Mouse (Mus musculus): ENCODE measurements around the gene Slc12a6. TPM values are rescaled to one million over a fixed set of nuclear protein-coding genes. Genes with fewer than 3 reads are reported as not detected.

Slc12a6 gene
- polyA plus RNA-seq, 1 experiment from 2014 or later = 7.4 TPM

GRCm38 (mm10) chr2:112245307-112245706, 20.3 kb upstream of the Slc12a6 start:
- Histone ChIP-seq H3K36me3 (peaks cover 27% of the 10 kb centered on the region), H3K4me3 (no peak overlapping the region), H3K27ac (replicated peaks) (no peak overlapping the region), H3K9me3 (replicated peaks) (no peaks in the 10 kb centered on the region), H3K4me1 (peaks cover 10% of the 10 kb centered on the region), H3K27me3 (ENCODE audit: low read depth, poor library complexity, severe bottlenecking) (peaks cover 5% of the 10 kb centered on the region)
- DNase-seq (ENCODE audit: low spot score) = no peak
- 89% methylated on average over 5 of the region's 5 CpGs for WGBS

GRCm38 (mm10) chr2:112246193-112246592, 19.4 kb upstream of the Slc12a6 start:
- Histone ChIP-seq H3K27me3 (ENCODE audit: low read depth, poor library complexity, severe bottlenecking) (peaks cover 2% of the 10 kb centered on the region), H3K4me3 (no peak overlapping the region), H3K27ac (replicated peaks) (no peak overlapping the region), H3K9me3 (replicated peaks) (no peaks in the 10 kb centered on the region), H3K4me1 (peaks cover 1% of the 10 kb centered on the region), H3K36me3 (peaks cover 27% of the 10 kb centered on the region)
- no peak for DNase-seq (ENCODE audit: low spot score)
- 92% methylated on average over 6 of the region's 6 CpGs for WGBS

DNA sequence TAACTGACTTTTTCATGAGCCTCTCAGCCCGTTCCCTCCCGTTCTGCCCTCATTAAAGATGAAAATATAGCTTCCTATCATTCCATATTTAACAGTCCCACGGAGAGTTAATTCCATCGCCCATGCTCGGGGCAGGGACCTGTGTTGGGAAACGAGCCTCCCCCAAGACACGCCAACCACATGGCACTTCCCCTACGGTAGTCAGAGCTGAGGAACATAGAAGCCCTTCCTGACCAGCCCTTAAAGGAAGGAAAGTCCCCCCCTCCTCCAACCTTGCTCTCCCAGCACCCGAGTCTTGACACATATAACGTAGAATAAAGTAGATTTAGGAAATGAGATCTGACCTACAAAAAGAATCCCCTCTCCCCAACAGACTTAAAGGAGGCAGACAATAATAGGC, 18.3 kb upstream of the Slc12a6 start:
- DNase-seq (ENCODE audit: low spot score) = no peak
- no peaks in the 10 kb centered on the region for H3K9me3 ChIP-seq (replicated peaks)
- WGBS = 86% methylated on average over 10 of the region's 10 CpGs
- H3K4me3 ChIP-seq = no peak overlapping the region
- H3K27ac ChIP-seq (replicated peaks) = no peak overlapping the region
- no peaks in the 10 kb centered on the region for H3K4me1 ChIP-seq
- peaks cover 27% of the 10 kb centered on the region for H3K36me3 ChIP-seq
- H3K27me3 ChIP-seq (ENCODE audit: low read depth, poor library complexity, severe bottlenecking) = no peaks in the 10 kb centered on the region

GRCm38 (mm10) chr2:112249780-112250453, 15.7 kb upstream of the Slc12a6 start:
- Histone ChIP-seq H3K4me1 (no peaks in the 10 kb centered on the region), H3K27ac (replicated peaks) (no peak overlapping the region), H3K9me3 (replicated peaks) (no peaks in the 10 kb centered on the region), H3K36me3 (peaks cover 14% of the 10 kb centered on the region), H3K4me3 (no peak overlapping the region), H3K27me3 (ENCODE audit: low read depth, poor library complexity, severe bottlenecking) (no peaks in the 10 kb centered on the region)
- WGBS = 92% methylated on average over 10 of the region's 10 CpGs
- no peak for DNase-seq (ENCODE audit: low spot score)

- 75% methylated on average over 7 of the region's 7 CpGs for WGBS
- Histone ChIP-seq H3K9me3 (replicated peaks) (no peaks in the 10 kb centered on the region), H3K4me1 (no peaks in the 10 kb centered on the region), H3K36me3 (no peaks in the 10 kb centered on the region), H3K27me3 (ENCODE audit: low read depth, poor library complexity, severe bottlenecking) (no peaks in the 10 kb centered on the region), H3K27ac (replicated peaks) (no peak overlapping the region), H3K4me3 (no peak overlapping the region)
- no peak for DNase-seq (ENCODE audit: low spot score)
These were observed 10.7 kb upstream of the Slc12a6 start for GRCm38 (mm10) chr2:112254675-112255515.

DNA sequence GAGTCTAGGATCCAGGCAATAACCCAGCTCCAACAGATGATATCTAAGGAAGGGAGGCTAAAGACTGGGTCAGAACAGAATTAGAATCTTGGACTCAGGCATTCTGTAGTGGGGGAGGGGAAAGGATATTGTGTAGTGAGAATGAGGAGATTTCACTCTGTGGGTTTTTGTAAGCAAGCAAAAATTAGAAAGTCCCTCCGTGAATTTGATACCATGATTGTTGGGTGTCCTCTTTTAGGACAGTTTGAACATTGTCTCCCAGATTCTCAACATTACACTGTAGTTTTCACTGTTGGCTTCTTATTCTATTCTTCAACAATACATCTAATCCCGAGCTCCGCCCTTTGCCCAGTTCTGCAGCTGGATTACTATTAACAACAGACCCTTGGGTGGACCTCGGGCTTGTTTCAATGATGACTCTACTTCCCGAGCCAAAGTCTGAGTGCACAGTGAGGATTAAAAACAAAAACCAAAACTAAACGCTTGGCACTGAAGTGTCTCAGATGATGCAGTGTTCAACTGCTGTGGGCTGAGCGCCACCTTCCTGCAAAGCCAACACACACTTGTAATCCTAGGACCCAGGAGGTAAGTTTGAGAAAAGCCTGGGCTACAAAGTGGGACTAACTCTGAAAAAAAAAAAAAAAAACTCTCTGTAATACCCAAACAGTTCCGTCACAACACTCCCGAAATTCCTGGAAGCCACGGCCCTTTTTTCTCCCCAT, 6.2 kb upstream of the Slc12a6 start, which contains the start of gene Nutm1:
TSS of gene Nutm1 (minus strand) at position 51 of the 722 bp plus-strand sequence.
- H3K4me1 ChIP-seq = peaks cover 14% of the 10 kb centered on the region
- H3K9me3 ChIP-seq (replicated peaks) = no peaks in the 10 kb centered on the region
- DNase-seq (ENCODE audit: low spot score) = no peak
- no peak within 1 kb of the TSS for H3K27ac ChIP-seq (replicated peaks)
- no peak within 1 kb of the TSS for H3K4me3 ChIP-seq
- no peaks in the 10 kb centered on the region for H3K27me3 ChIP-seq (ENCODE audit: low read depth, poor library complexity, severe bottlenecking)
- H3K36me3 ChIP-seq = no peaks in the 10 kb centered on the region
- WGBS = 75% methylated on average over 10 of the region's 10 CpGs

DNA sequence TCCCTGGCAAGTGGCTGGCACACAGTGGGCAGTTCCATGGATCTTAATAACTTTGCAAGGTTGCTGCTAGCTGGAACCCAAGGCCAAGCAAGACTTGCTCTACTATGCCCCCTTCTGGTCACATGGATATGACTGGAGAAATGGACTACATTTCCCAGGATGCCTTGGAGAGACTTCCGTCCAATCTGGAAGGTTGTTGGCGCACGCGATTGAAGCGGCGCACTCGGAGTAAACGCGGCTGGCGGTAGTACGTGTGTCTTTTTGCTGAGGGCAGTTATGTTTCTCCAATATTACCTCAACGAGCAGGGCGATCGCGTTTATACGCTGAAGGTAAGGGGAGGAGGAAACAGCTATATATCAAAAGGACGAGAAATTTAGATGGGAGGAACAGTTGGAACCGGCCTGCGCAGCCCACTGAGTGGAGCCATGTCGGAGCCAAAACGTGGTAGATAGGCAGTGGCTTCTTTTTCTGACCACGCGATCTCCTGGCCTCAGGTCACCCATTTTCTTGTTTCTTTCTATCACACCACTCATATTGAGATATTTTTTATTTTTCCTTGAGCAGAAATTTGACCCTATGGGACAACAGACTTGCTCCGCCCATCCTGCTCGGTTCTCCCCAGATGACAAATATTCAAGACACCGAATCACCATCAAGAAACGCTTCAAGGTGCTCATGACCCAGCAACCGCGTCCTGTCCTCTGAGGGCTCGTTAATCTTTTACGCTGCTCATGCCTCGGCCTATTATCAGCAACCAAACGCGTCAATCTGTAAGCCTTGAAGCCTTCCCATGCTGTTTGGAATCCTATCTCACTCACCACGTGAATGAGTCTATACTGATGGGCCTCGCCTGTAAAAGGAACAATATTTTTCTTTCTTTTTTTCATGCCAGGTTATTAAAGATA, 3.6 kb upstream of the Slc12a6 start, which contains the start of gene Nop10:
TSS of gene Nop10 (plus strand) at position 179 of the 906 bp plus-strand sequence.
- Histone ChIP-seq H3K36me3 (no peaks in the 10 kb centered on the region), H3K27ac (replicated peaks) (peak within 1 kb of the TSS; percentile 83), H3K4me3 (peak within 1 kb of the TSS; percentile 68), H3K27me3 (ENCODE audit: low read depth, poor library complexity, severe bottlenecking) (no peaks in the 10 kb centered on the region), H3K9me3 (replicated peaks) (no peaks in the 10 kb centered on the region), H3K4me1 (peaks cover 33% of the 10 kb centered on the region)
- under 1% methylated on average over 36 of the region's 36 CpGs for WGBS
- DNase-seq (ENCODE audit: low spot score) = peak; percentile 84

GRCm38 (mm10) chr2:112262779-112263295, 2.8 kb upstream of the Slc12a6 start:
- no peaks in the 10 kb centered on the region for H3K27me3 ChIP-seq (ENCODE audit: low read depth, poor library complexity, severe bottlenecking)
- no peak for DNase-seq (ENCODE audit: low spot score)
- peak overlapping the region; percentile 68 for H3K4me3 ChIP-seq
- H3K36me3 ChIP-seq = no peaks in the 10 kb centered on the region
- H3K9me3 ChIP-seq (replicated peaks) = no peaks in the 10 kb centered on the region
- peak overlapping the region; percentile 83 for H3K27ac ChIP-seq (replicated peaks)
- H3K4me1 ChIP-seq = peaks cover 41% of the 10 kb centered on the region
- WGBS = 41% methylated on average over 4 of the region's 4 CpGs

- WGBS = 80% methylated on average over 4 of the region's 4 CpGs
- no peak overlapping the region for H3K4me3 ChIP-seq
- no peak overlapping the region for H3K27ac ChIP-seq (replicated peaks)
- no peaks in the 10 kb centered on the region for H3K36me3 ChIP-seq
- H3K27me3 ChIP-seq (ENCODE audit: low read depth, poor library complexity, severe bottlenecking) = no peaks in the 10 kb centered on the region
- no peaks in the 10 kb centered on the region for H3K9me3 ChIP-seq (replicated peaks)
- peaks cover 43% of the 10 kb centered on the region for H3K4me1 ChIP-seq
- no peak for DNase-seq (ENCODE audit: low spot score)
These were observed 1.3 kb upstream of the Slc12a6 start for GRCm38 (mm10) chr2:112264364-112264763.

- WGBS = 2% methylated on average over 11 of the region's 11 CpGs
- no peaks in the 10 kb centered on the region for H3K9me3 ChIP-seq (replicated peaks)
- H3K27ac ChIP-seq (replicated peaks) = peak within 1 kb of the TSS; percentile 95
- peak within 1 kb of the TSS; percentile 85 for H3K4me3 ChIP-seq
- H3K36me3 ChIP-seq = no peaks in the 10 kb centered on the region
- H3K4me1 ChIP-seq = peaks cover 43% of the 10 kb centered on the region
- peak; percentile 47 for DNase-seq (ENCODE audit: low spot score)
- H3K27me3 ChIP-seq (ENCODE audit: low read depth, poor library complexity, severe bottlenecking) = no peaks in the 10 kb centered on the region
These were observed 592 bp downstream of the Slc12a6 start, which contains the start of gene Gm21985 for GRCm38 (mm10) chr2:112266242-112266592. TSS of gene Gm21985 (plus strand) at chr2:112266314.

GRCm38 (mm10) chr2:112266780-112267179, 1.2 kb downstream of the Slc12a6 start:
- WGBS = 76% methylated on average over 10 of the region's 10 CpGs
- Histone ChIP-seq H3K27me3 (ENCODE audit: low read depth, poor library complexity, severe bottlenecking) (no peaks in the 10 kb centered on the region), H3K4me3 (peak overlapping the region; percentile 85), H3K9me3 (replicated peaks) (no peaks in the 10 kb centered on the region), H3K36me3 (no peaks in the 10 kb centered on the region), H3K4me1 (peaks cover 43% of the 10 kb centered on the region), H3K27ac (replicated peaks) (no peak overlapping the region)
- no peak for DNase-seq (ENCODE audit: low spot score)

Data from midbrain, embryonic 10.5 days (tissue).